Mouse (Mus musculus): ENCODE results near the gene Fam162a.

DNA sequence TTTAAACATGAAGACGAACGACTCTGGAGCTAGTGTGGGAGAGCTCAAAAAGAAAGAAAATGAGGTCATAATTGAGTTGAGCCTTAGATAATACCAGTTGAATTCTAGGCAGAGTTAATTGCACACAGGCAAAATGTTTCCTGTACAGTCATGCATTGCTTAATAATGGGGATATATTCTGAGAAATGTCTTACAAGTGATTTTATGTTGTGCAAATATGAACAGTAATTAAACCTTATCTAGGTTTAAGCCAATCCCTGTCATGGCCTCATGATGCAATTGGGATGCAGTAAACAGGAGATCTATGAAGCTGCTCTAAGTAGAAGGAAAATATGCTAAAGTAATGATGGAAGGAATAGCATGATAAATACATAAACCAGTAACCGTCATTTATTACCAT is 3.4 kb upstream of the Fam162a start:
- no peak for TF ChIP-seq CTCF (IDR thresholded peaks at IDR 0.05 in 2 of 3, conservative IDR thresholded peaks at IDR 0.05 in 1 of 3; ENCODE audit: control insufficient read depth in 1 of 3, insufficient read depth in 1 of 3, low read depth in 2 of 3, low read length in 3 of 3, poor library complexity in 1 of 3, severe bottlenecking in 1 of 3)
- TF ChIP-seq MEF2A (IDR thresholded peaks at IDR 0.05; ENCODE audit: extremely low read depth, insufficient replicate concordance, low read depth, low read length, poor library complexity, severe bottlenecking): no peak
- no peak for TF ChIP-seq POLR2A (IDR thresholded peaks at IDR 0.05; ENCODE audit: control insufficient read depth in 1 of 2, insufficient read depth in 1 of 2, low read depth in 1 of 2, low read length in 2 of 2, poor library complexity in 1 of 2)
- no peak for TF ChIP-seq ZMIZ1 (IDR thresholded peaks at IDR 0.05; ENCODE audit: low read depth, low read length)
- TF ChIP-seq EP300 (IDR thresholded peaks at IDR 0.05; ENCODE audit: low read depth in 1 of 2, low read length in 2 of 2): no peak
- TF ChIP-seq ZC3H11A (IDR thresholded peaks at IDR 0.05; ENCODE audit: low read depth, low read length): no peak
